Mouse (Mus musculus): ENCODE data around the gene Trim54.
A peak's percentile ranks its signal among the peaks of the same experiment; 100 is the strongest.

The Trim54 gene

DNA sequence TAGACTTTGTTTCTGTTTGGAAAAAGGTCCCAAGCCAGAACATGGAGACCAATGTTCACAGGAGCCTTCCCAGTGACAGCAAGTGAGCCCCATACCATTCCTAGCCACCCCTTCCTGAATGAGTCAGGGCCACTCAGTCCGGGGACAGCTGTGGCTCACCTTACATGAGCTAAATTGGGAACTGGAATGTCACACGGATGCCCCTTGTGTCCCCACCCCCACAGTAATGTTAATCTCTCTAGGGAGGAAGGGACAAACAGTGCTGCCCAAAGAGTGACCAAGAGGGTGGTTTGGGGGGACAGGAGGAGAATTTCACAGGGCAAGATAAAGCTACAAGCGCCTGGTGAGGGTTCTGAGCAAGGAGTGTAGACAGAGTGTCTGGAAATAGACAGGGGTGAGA is at the start of gene Trim54:
Gene Trim54, plus strand, starts transcription at position 359 of the 400 bp plus-strand sequence.
- no peak for DNase-seq

GRCm38 (mm10) chr5:31069810-31070209 is 46.7 kb upstream of the Trim54 start:
- no peak for DNase-seq

GRCm38 (mm10) chr5:31071059-31071458 is 45.5 kb upstream of the Trim54 start:
- DNase-seq, result no peak

- DNase-seq, result no peak
These were observed 44.7 kb upstream of the Trim54 start for GRCm38 (mm10) chr5:31071821-31072220.

DNA sequence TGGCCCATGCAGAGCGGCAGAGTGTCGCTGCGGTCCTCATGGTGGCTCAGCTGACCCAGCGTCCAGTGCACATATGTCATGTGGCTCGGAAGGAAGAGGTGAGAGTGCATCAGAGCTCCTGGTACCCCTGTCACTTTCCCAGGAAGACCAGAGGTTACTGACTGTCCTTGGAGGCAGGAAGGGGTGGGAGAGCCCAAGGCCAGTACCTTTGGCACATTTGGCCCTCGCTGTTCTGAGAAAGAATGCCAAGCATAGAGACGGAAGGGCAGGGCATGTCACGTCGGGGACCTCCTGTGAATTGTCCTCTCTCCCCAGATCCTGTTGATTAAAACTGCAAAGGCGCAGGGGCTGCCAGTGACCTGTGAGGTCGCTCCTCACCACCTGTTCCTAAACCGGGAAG is 43.3 kb upstream of the Trim54 start:
- no peak for DNase-seq

DNA sequence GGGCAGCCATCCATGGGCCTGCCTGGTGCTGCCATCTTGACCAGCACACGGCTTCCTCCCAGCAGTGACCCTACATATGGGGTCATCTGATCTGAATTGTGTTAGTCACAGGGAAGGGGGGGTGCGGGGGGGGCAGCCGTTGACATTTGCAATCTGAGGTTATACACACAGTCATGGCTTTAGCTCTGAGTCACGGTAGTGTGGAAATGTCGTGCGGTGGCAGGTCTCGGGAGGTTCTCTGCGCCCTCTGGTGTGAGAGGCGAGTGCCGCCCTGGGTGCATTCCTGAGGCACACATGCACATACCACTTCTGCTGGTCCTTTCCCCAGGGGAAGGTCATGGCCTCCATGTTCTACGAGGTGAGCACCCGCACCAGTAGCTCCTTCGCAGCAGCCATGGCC is 40.2 kb upstream of the Trim54 start:
- DNase-seq, result no peak

GRCm38 (mm10) chr5:31080059-31080794 is 36.3 kb upstream of the Trim54 start:
- no peak for DNase-seq

GRCm38 (mm10) chr5:31080795-31081164 is 35.7 kb upstream of the Trim54 start:
- no peak for DNase-seq

DNA sequence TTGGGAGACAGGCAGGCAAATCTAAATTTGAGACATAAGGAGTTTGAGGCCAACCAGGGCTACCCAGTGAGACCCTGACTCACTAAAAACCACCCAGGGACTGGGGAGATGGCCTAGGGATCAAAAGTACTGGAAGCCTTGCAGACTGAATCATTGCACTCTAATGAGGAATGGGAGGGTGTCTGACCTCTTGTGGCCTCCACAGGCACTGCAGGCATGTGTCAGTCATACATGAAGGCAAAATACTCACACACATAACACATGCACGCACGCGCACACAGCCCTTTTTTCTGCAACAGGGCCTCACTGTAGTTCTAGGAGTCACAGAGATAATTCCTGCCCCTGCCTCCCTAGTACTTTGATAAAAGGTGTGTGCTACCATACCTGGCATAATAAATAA is 35.1 kb upstream of the Trim54 start:
- peak; percentile 65 for DNase-seq

DNA sequence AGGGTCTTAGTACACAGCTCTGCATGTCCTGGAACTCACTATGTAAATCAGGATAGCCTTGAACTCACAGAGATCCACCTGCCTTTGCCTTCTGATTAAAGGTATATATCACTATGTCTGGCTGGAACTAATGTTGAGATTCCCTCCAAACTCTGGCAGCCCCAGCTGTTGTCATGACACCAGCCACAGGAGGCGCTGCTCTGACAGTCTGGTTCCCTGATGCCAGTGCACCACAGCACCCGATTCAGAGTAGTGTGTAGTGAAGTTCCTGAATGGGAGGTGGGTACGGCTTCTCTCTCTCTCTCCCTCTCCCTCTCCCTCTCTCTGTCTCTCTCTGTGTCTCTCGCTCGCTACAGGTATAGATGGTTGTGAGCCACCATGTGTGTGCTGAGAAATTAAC is 34.2 kb upstream of the Trim54 start:
- DNase-seq, result peak; percentile 80

DNA sequence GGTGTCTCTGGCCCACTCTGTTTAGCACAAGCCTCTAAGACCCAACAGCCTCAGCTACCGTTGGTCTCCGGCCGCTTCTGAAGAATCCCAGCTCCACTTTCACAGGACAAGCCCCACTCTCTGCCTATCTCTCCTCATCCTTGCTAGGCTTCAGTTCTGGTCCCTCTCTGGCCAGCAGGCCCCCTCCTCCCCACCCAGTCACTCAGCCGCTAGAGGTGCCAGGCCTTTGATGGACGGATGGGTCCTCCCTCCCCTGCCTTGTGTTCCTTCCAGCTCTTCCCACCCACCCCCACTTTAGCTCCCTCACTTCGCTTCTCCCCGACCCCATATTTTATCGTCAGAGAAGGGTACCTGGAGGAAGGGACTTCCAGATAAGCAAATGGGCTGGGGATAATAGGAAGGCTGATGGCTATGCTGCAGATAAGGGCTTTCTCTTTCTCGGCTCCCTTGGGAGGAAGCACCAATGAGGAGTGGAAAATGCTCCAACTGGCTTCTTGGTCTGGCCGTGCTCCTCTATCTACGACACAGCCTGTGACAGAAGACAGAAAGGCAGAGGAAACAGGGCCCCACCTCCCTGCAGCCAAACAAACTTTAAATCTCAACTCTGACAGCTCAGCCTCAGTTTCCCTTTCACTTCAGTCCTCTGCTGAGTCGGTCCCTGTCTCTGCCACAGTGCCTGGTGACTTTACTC is 33.4 kb upstream of the Trim54 start:
- peak; percentile 52 for DNase-seq

DNA sequence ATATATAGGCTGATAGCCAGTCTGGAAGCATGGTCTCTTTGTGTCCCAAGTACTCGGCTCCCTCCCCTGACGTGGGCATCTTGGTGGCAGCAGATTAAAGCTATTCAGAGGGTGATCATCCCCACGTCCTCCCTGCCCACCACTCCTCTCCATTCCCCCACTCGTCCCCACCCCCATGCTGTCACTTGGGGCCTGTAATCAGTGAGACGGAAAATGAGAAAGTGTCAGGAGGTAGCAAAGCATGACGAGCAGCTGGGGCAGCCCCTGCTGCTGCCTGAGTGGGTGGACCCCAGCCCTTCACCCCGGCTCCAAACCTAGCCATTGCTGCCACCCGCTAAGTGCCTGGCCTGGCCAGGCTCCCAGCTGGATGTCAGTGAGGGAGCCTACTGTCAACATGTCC is 32.6 kb upstream of the Trim54 start:
- no peak for DNase-seq

- DNase-seq, result no peak
These were observed 29.9 kb upstream of the Trim54 start for GRCm38 (mm10) chr5:31086606-31087005.

DNA sequence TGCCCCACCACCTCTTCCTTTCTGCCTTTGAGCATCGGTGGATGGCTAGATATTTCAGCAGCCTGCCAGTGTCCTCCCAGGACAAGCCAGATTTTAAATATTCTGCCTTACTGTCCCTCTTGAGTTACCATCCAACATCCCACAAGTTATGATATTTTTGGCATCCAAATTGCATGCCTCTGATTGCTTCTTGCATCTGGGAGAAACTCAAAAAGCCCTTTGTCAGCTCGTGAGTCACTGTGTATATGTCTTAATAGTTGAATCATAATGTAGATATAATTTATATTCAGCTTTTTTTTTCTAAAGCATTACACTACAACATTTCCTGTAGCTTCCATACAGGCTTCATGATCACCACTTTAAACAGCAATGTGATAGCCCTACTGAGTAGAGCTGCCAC is 29.4 kb upstream of the Trim54 start:
- no peak for DNase-seq

GRCm38 (mm10) chr5:31092231-31092975 is 24.1 kb upstream of the Trim54 start:
- DNase-seq, result no peak

- peak; percentile 76 for DNase-seq
These were observed 23.1 kb upstream of the Trim54 start for GRCm38 (mm10) chr5:31093151-31094041.

DNA sequence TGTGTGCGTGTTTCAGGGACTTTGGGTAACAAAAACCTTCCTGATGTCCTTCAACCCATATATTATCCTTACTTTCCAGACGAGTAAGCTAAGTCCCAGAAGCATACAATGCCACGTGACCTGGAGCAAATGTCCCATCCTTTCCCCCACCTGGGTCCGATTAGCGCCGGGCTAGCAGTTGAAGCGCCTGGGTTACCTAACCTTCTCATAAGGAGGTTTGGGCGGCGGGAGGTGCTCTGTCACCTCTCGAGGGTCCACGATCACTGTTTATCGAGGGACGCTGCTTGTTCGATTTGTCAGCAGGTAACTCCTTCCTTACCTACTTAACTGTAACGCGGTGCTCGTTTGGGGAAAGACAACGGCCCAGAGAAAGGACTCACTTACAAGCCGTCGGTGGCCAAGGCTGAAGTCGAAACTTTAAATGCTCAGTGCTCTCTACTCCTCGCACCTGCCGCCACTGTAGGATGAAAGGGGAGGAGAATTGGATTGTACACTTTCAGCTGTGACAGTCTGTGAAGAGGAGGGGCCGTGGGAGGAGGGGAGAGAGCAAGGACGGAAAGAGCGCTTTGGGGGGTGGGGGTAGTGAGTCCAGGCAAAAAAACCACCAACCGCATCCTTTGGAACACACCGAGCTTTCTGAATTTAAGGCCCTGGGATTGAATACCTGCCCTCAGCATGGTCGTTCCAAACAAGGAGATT is 22.3 kb upstream of the Trim54 start:
- DNase-seq, result no peak

- DNase-seq, result peak; percentile 65
These were observed 21.5 kb upstream of the Trim54 start for GRCm38 (mm10) chr5:31094799-31095691.

- no peak for DNase-seq
These were observed 20.6 kb upstream of the Trim54 start for GRCm38 (mm10) chr5:31095711-31096480.

DNA sequence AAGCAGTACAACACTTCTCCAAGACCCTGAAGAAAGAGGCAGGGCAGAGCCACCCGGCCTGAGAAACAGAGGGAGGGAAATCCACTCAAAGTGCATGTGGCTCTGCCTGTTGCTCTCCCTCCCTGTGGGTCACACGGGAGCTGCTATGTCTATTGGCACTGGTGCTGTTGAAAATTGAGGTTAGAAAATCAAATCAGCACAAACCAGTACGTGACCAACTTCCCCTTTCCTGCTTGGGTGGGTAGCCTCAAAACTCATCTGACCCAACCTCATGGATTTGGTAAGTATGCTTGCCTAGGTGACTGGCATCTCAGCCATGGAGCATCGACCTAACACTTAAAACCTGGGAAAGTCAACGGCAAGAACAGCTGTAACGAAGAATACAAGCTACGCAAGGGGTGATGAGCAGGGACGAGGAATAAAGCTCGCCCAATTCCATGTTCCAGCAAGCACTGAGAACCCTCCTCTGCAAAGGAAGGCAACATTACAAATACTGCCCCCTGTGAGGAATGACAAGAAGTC is 10.6 kb upstream of the Trim54 start, which contains the start of gene Dnajc5g:
Gene Dnajc5g, plus strand, starts transcription at position 472 of the 522 bp plus-strand sequence.
- DNase-seq, result no peak
